Mouse (Mus musculus) myocyte (in vitro differentiated cells): ENCODE data around the gene Cdc27.

ENCODE experiments used
- CEBPB ChIP-seq: IDR thresholded peaks from 2 replicates; pipeline ENCODE4 v1.6.1; 2011; ENCODE audit warnings: mild to moderate bottlenecking, moderate library complexity; ENCODE audit not compliant: poor library complexity, insufficient read depth, severe bottlenecking
- E2F4 ChIP-seq: IDR thresholded peaks from one replicate; pipeline ENCODE4 v1.6.1; 2011; ENCODE audit warnings: mild to moderate bottlenecking, control low read depth, moderate library complexity; ENCODE audit not compliant: insufficient read depth
- MAX ChIP-seq: IDR thresholded peaks from one replicate; pipeline ENCODE4 v1.6.1; 2011; ENCODE audit warnings: low read depth, mild to moderate bottlenecking, control low read depth
- MYOD1 ChIP-seq, 3 experiments: IDR thresholded peaks; one replicate each; pipeline ENCODE4 v1.6.1; 2011; ENCODE audit warnings: control low read depth in 2 of 3, low read depth in 2 of 3, mild to moderate bottlenecking in 2 of 3, moderate library complexity in 1 of 3; ENCODE audit not compliant: insufficient read length in 2 of 3, control insufficient read depth in 1 of 3
- MYOG ChIP-seq, 3 experiments: IDR thresholded peaks; one replicate each; pipeline ENCODE4 v1.6.1; 2011; ENCODE audit warnings: control low read depth in 2 of 3, low read depth in 2 of 3, mild to moderate bottlenecking in 2 of 3; ENCODE audit not compliant: insufficient read length in 2 of 3, control insufficient read depth in 1 of 3, insufficient read depth in 1 of 3
- POLR2A ChIP-seq: IDR thresholded peaks from one replicate; pipeline ENCODE4 v1.6.1; 2011; ENCODE audit warnings: low read depth, mild to moderate bottlenecking, control low read depth, moderate library complexity; ENCODE audit not compliant: insufficient read length
- POLR2AphosphoS2 ChIP-seq: IDR thresholded peaks from one replicate; pipeline ENCODE4 v1.6.1; 2011; ENCODE audit warnings: low read depth, control low read depth; ENCODE audit not compliant: insufficient read length
- TCF12 ChIP-seq: IDR thresholded peaks from one replicate; pipeline ENCODE4 v1.6.1; 2011; ENCODE audit warnings: mild to moderate bottlenecking, control low read depth; ENCODE audit not compliant: poor library complexity, insufficient read depth, severe bottlenecking
- USF1 ChIP-seq: IDR thresholded peaks from one replicate; pipeline ENCODE4 v1.6.1; 2011; ENCODE audit warnings: low read depth, mild to moderate bottlenecking, control low read depth, moderate library complexity

DNA sequence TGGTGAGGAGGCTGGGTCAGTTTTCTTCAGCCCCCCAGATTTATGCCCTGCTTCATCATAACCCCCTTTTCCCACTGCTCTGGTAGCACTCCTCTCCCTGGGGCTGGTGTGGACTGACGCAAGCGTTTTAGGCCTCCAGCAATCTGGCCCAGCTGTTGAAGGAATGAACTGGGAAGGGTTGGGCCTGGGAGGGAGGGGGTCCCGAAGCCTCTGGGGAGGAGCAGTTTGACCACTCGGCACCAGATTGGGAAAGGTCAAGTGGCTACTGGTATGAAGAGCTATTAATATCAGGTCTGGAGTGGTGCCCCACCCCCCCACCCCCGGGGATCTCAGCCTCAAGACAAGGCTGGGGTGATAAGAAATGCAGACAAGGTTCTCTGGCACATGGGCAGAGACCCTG is 27.7 kb upstream of the Cdc27 start:
- peak in 1 of 3 experiments; percentile 57 for TF ChIP-seq MYOD1 (IDR thresholded peaks at IDR 0.05; ENCODE audit: control insufficient read depth in 1 of 3, insufficient read length in 2 of 3, low read depth in 2 of 3)
- peak; percentile 44 for TF ChIP-seq POLR2A
- peak in 1 of 3 experiments; percentile 82 for TF ChIP-seq MYOG (IDR thresholded peaks at IDR 0.05; ENCODE audit: control insufficient read depth in 1 of 3, insufficient read depth in 1 of 3, insufficient read length in 2 of 3, low read depth in 2 of 3)
- no peak for TF ChIP-seq E2F4
- TF ChIP-seq CEBPB, result peak; percentile 11; the same call in 1 of the 2 replicates
- TF ChIP-seq MAX, result no peak
- no peak for TF ChIP-seq TCF12
- no peak for TF ChIP-seq USF1
- TF ChIP-seq POLR2AphosphoS2, result peak; percentile 47
